Comparison of ENCODE assay signal across 8 mouse cellular contexts in the genomic region with DNA sequence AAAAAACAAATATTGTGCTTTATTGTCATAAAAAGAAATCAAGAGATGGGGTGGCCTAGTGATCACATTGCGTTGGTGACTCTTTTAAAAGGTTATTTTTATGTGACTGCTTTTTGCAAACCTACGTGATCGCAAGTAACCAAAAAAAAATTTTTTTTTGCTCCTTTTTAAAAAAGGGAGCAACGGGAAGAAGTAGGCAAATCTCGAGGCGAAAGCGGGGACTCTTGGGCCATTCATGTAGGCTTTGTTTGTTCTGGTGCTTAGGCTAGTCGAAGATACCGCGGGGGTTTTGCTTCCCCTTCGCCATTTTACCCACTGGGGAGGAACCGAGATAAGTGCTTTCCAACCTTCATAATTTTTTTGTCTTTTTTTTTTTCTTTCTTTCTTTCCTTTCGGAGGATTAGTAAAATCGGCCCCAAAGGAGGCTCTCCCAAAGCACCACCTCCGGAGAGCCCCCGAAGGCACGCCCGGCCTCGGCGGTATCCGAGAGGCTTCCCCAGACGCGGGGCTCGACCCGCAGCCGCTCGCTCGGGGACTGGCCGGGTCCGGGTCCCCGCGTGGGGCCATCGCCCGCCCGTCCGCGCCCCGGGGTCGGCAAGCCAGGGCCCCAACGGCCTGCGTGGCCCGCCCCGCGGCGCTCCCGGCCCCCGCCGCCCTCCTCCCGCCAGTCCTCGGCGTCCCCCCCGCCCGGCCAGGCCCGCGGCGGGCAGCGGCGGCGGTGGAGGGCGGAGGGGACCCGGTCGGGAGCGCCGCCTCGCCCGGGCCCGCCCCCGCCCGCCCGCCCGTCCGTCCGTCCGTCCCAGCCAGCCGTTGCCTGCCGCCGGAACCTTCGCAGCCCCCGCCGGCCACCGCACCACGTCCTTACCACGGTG. TPM values are rescaled to one million over a fixed set of nuclear protein-coding genes. Genes with fewer than 3 reads are reported as not detected.
A peak's percentile ranks its signal among the peaks of the same experiment; 100 is the strongest.
DNase-seq lines count a peak whose midpoint lies in the region; ATAC-seq and TF ChIP-seq lines count a peak whose summit lies in the region.

No protein-coding gene starts in this region.

- peak overlapping the region; percentile 95 for H3K9ac ChIP-seq in intestine, postnatal 0 days (ENCODE audit: low read depth, low read length)
- peak overlapping the region; percentile 91 for H3K9ac ChIP-seq in limb, embryonic 15.5 days
- peak overlapping the region; percentile 100 for H3K9ac ChIP-seq in stomach, embryonic 14.5 days (replicated peaks; ENCODE audit: low read depth, low read length)

- TF ChIP-seq CTCF in intestine, postnatal 0 days (IDR thresholded peaks at IDR 0.05; ENCODE audit: low read depth): no peak

- no peak for ATAC-seq in megakaryocyte, adult 5-6 weeks (ENCODE audit: poor library complexity, severe bottlenecking)
- peak; percentile 26 for ATAC-seq in intestine, postnatal 0 days
- ATAC-seq in limb, embryonic 15.5 days (ENCODE audit: insufficient number of reproducible peaks, low FRiP score, low TSS enrichment, low read depth): no peak
- ATAC-seq in stomach, embryonic 14.5 days (ENCODE audit: insufficient number of reproducible peaks, insufficient read depth, low FRiP score, low read depth): no peak

- H3K36me3 ChIP-seq in megakaryocyte, embryonic 14.5 days (replicated peaks; ENCODE audit: low read length): peaks cover 28% of the 10 kb centered on the region
- peaks cover 7% of the 10 kb centered on the region; the same call in 1 of the 2 replicates for H3K36me3 ChIP-seq in intestine, postnatal 0 days (ENCODE audit: control insufficient read depth, insufficient read depth)
- peaks cover 7% of the 10 kb centered on the region; the same call in 1 of the 2 replicates for H3K36me3 ChIP-seq in limb, embryonic 15.5 days
- peaks cover 14% of the 10 kb centered on the region; the same call in 1 of the 2 replicates for H3K36me3 ChIP-seq in stomach, embryonic 14.5 days (ENCODE audit: control insufficient read depth, insufficient read depth, low read length)

- H3K9me3 ChIP-seq in megakaryocyte, embryonic 14.5 days: no peaks in the 10 kb centered on the region
- no peaks in the 10 kb centered on the region for H3K9me3 ChIP-seq in intestine, postnatal 0 days (ENCODE audit: control insufficient read depth)
- H3K9me3 ChIP-seq in limb, embryonic 15.5 days: no peaks in the 10 kb centered on the region
- H3K9me3 ChIP-seq in stomach, embryonic 14.5 days (ENCODE audit: control insufficient read depth, low read depth, low read length): no peaks in the 10 kb centered on the region

- peak; percentile 58 for DNase-seq in embryo, embryonic 10 days (ENCODE audit: low spot score)
- DNase-seq in gastrocnemius, postnatal 4 days (ENCODE audit: low spot score in 2 of 2): peak; percentile 50 to 58
- DNase-seq in naive thymus-derived CD4-positive, alpha-beta T cell, adult 2 months (ENCODE audit: low read depth): peak; percentile 77

- H3K27me3 ChIP-seq in megakaryocyte, embryonic 14.5 days (replicated peaks): no peaks in the 10 kb centered on the region
- no peaks in the 10 kb centered on the region for H3K27me3 ChIP-seq in intestine, postnatal 0 days (replicated peaks; ENCODE audit: control insufficient read depth, insufficient read depth, low read length)
- no peaks in the 10 kb centered on the region for H3K27me3 ChIP-seq in limb, embryonic 15.5 days
- H3K27me3 ChIP-seq in stomach, embryonic 14.5 days (ENCODE audit: control insufficient read depth, insufficient read depth, low read length): no peaks in the 10 kb centered on the region

- H3K4me1 ChIP-seq in megakaryocyte, embryonic 14.5 days: peaks cover 45% of the 10 kb centered on the region
- no peaks in the 10 kb centered on the region for H3K4me1 ChIP-seq in intestine, postnatal 0 days (replicated peaks; ENCODE audit: control insufficient read depth, insufficient read depth, low read length)
- peaks cover 16% of the 10 kb centered on the region for H3K4me1 ChIP-seq in limb, embryonic 15.5 days
- H3K4me1 ChIP-seq in stomach, embryonic 14.5 days (ENCODE audit: control insufficient read depth, insufficient read depth, low read length): peaks cover 13% of the 10 kb centered on the region

- peak overlapping the region; percentile 97 for H3K27ac ChIP-seq in intestine, postnatal 0 days (ENCODE audit: low read depth, low read length)
- H3K27ac ChIP-seq in limb, embryonic 15.5 days: peak overlapping the region; percentile 98
- H3K27ac ChIP-seq in stomach, embryonic 14.5 days (ENCODE audit: low read length): peak overlapping the region; percentile 100

- H3K4me2 ChIP-seq in intestine, postnatal 0 days (replicated peaks; ENCODE audit: low read depth): peak overlapping the region; percentile 64
- peak overlapping the region; percentile 53 for H3K4me2 ChIP-seq in limb, embryonic 15.5 days
- peak overlapping the region; percentile 58; the same call in 1 of the 2 replicates for H3K4me2 ChIP-seq in stomach, embryonic 14.5 days (replicated peaks; ENCODE audit: low read depth, low read length)

- under 1% methylated on average over 61 of the region's 83 CpGs for WGBS in intestine, postnatal 0 days
- under 1% methylated on average over 68 of the region's 83 CpGs for WGBS in limb, embryonic 15.5 days
- WGBS in stomach, embryonic 14.5 days: under 1% methylated on average over 59 of the region's 83 CpGs

- peak overlapping the region; percentile 97 for H3K4me3 ChIP-seq in megakaryocyte, embryonic 14.5 days (replicated peaks)
- H3K4me3 ChIP-seq in intestine, postnatal 0 days (ENCODE audit: low read depth, low read length): peak overlapping the region; percentile 66
- peak overlapping the region; percentile 77 for H3K4me3 ChIP-seq in limb, embryonic 15.5 days
- H3K4me3 ChIP-seq in stomach, embryonic 14.5 days (ENCODE audit: low read depth, low read length): peak overlapping the region; percentile 52

RNA-seq across cellular contexts. Expression of a gene that starts 1.4 kb away (rescaled TPM):
- 0.93 and 3.8 TPM in 2 replicates for polyA plus RNA-seq in megakaryocyte, embryonic 14.5 days (2012; ENCODE audit: insufficient read depth, low replicate concordance)
- total RNA-seq in megakaryocyte, adult 5-6 weeks (2015): 30.8 and 32.9 TPM in 2 replicates
- 33.6 and 37.7 TPM in 2 replicates for total RNA-seq in megakaryocyte, adult 5-6 weeks (2017)
- 10 to 100 TPM; 30.4 to 31.2 TPM for total RNA-seq in gastrocnemius, postnatal 4 days (2021)
- 15.3 and 18.8 TPM in 2 replicates for polyA plus RNA-seq in intestine, postnatal 0 days (2015; fragmentation: Nextera tagmentation; extraction: Ambion mirVana)
- 30.2 and 37.6 TPM in 2 replicates for polyA plus RNA-seq in limb, embryonic 15.5 days (2015; fragmentation: Nextera tagmentation; extraction: Ambion mirVana)
- polyA plus RNA-seq in stomach, embryonic 14.5 days (2014; fragmentation: Nextera tagmentation; extraction: Ambion mirVana): 36.9 and 37.6 TPM in 2 replicates
